Mouse (Mus musculus): Measurements from ENCODE around the gene Tpi1.

Tpi1 gene

DNA sequence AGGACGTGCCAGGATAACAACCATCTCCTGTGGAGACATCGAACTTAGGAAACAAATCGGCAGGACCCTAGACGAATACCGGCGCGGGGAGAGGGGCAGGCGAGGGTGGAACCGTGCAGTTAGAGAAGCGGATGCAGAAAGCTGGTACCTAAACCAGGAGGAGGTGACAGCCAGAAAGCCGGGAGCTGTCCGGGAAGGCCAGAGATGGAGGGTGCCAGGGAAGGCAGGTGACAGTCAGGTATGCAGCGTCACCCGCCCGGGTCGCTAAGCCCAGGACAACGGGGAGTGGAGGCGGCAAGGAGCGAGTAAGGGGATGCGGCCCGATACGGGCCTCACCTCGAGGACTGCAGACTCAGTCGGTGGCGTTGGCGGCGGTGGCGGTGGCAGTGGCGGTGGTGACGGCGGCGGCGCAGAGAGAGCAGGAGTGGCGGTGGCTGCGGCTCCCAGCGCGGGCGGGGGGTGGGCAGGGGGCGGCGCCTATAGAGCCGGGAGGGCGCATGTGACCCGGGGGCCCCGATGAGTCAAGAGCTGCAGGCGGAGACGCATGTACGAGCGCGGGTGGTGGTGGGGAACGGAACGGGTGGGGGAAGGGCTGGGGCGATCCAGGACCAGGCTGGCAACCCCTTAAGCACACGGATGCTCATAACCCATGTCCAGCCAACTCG, 44.9 kb downstream of the Tpi1 start, which contains the start of gene Eno2:
Gene Eno2 (minus strand): TSS at position 573 of the 665 bp plus-strand sequence.
- DNase-seq, result peak; percentile 97

DNA sequence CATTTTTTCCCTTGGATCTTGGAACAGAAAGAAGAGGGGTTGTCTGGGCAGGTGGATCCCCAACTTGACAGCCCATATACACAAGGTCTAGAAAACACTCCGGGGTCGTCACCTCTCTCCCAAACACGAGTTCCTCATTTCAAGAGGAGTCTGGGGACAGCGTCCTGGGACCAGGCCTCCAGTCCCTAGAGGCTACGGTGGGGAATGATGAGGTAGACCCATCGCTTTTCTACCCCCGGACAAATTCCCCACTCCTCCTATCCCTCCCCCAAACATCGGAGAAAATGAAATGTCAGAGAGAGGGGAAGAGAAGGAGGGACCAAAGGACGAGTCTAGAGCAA, 45.4 kb downstream of the Tpi1 start:
- no peak for DNase-seq

DNA sequence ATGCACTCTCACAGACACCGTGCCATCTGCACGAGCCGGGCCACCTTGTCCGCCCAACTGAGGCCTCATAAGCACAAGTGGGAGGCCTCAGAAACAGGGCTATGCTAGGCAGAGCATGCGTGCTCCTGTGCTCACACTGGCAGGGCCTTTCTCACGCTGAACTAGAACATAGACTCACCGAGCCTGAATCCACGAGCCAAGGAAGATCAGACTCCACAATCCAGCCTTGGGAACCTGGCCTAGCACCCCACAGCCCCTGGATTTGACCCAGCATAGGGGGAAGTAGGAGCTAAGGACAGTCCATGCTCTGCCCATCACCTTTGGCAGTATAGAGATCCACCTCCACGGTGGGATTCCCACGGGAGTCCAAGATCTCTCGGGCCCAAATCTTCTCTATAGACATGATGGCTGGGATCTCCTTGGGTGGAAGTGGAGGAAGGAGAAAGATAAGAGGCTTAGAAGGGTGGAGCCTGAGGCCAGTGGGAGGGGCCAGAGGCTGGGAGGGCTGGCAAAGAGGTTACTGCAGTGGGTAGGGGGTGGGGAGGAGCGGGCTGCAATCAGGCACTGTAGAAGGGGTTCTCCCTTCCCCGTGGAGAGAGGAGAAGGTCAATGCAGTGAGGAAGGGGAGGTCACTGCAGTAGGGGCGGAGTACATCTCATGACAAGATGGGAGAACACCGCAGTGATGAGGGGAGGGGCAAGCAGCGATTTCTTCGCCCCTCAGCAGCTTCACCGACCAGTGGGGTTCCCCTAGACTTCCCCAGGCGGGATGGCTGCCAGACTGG, 46.0 kb downstream of the Tpi1 start:
- peak; percentile 95 for DNase-seq

DNA sequence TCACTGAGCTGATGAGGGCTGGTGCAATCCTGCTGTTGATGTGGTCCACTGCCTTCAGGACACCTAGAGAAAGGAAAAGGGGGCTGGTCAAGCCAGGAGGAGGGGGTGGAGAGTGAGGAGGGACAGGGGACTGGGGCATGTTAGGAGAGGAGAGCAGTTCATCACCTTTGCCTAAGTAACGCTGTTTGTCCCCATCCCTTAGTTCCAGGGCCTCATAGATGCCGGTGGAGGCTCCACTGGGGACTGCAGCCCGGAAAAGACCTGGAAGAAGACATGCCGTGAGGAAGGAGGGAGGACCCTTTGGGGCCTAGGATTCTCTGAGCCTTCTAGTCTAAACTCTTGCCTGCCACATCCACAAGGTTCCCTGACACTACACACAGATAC, 46.6 kb downstream of the Tpi1 start:
- DNase-seq, result peak; percentile 89

DNA sequence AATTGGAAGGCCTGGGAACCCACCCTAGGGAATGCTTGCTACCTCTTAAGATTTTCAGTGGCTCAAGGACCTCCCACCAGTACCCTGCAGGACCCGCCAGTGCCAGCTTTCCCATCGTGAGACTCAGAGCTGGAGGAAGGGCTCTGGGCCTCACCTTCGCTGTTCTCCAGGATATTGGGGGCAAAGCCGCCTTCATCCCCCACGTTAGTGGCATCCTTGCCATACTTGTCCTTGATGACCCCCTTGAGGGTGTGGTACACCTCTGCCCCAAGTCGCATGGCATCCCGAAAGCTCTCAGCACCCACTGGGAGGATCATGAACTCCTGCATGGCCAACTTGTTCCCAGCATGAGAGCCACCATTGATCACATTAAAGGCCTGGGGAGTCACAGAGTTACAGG, 48.1 kb downstream of the Tpi1 start:
- peak; percentile 89 for DNase-seq

Measured in heart, adult 11 months (tissue).